Mouse (Mus musculus) cerebellum, adult 9-11 months (tissue): Measurements from ENCODE around the gene Skint11.
"Not testable (repeated sequence)": the region's sequence is repeated elsewhere in the genome, so short reads cannot be mapped to it uniquely, and the experiment has no call there.

ENCODE experiments used
- DNase-seq: peaks from one replicate; pipeline ENCODE4 v3.0.0; 2022

Gene Skint11

GRCm38 (mm10) chr4:114163084-114163483 is at the start of gene Skint11:
Gene Skint11, plus strand, starts transcription at chr4:114163384.
- DNase-seq: no peak

GRCm38 (mm10) chr4:114161149-114161548 is 2.0 kb upstream of the Skint11 start:
- no peak for DNase-seq

GRCm38 (mm10) chr4:114172898-114173297 is 9.7 kb downstream of the Skint11 start:
- not testable (repeated sequence) for DNase-seq

- DNase-seq: not testable (repeated sequence)
These were observed 93.7 kb downstream of the Skint11 start for GRCm38 (mm10) chr4:114256906-114257305.
